Mouse (Mus musculus) embryonic facial prominence, embryonic 14.5 days (tissue): ENCODE measurements around the gene Slc16a3. TPM values are rescaled to one million over a fixed set of nuclear protein-coding genes. Genes with fewer than 3 reads are reported as not detected.

Experiments
- ATAC-seq: fragments of 200-750 bp; cut with Nextera tagmentation; 2 replicates; pipeline ENCODE4 v1.8.0; 2017; ENCODE audit warnings: low read depth, moderate number of reproducible peaks, moderate TSS enrichment
- DNase-seq: peaks from one replicate; pipeline ENCODE4 v3.0.0-alpha.2; 2015; ENCODE audit warnings: low spot score
- H3K27ac ChIP-seq: fragments of 300-500 bp; sonication (generic); replicated peaks from 2 replicates; pipeline ENCODE4 v1.5.1; 2014; ENCODE audit warnings: low read depth, mild to moderate bottlenecking, low read length, moderate library complexity
- H3K27me3 ChIP-seq: fragments of 300-500 bp; sonication (generic); replicated peaks from 2 replicates; pipeline ENCODE4 v1.6.1; 2014; ENCODE audit warnings: low read length; ENCODE audit not compliant: control insufficient read depth, insufficient read depth
- H3K36me3 ChIP-seq: fragments of 300-500 bp; sonication (generic); 2 replicates; pipeline ENCODE4 v1.6.1; 2014; ENCODE audit warnings: low read length, mixed read lengths; ENCODE audit not compliant: control insufficient read depth, insufficient read depth
- H3K4me1 ChIP-seq: fragments of 300-500 bp; sonication (generic); 2 replicates; pipeline ENCODE4 v1.6.1; 2014; ENCODE audit warnings: antibody characterized with exemption, low read length; ENCODE audit not compliant: control insufficient read depth, insufficient read depth
- H3K4me2 ChIP-seq: fragments of 300-500 bp; sonication (generic); 2 replicates; pipeline ENCODE4 v1.6.1; 2014; ENCODE audit warnings: low read depth, mild to moderate bottlenecking, low read length, moderate library complexity, mixed read lengths
- H3K4me3 ChIP-seq: fragments of 300-500 bp; sonication (generic); 2 replicates; pipeline ENCODE4 v1.5.1; 2014; ENCODE audit warnings: low read depth, mild to moderate bottlenecking, low read length
- H3K9ac ChIP-seq: fragments of 300-500 bp; sonication (generic); 2 replicates; pipeline ENCODE4 v1.6.1; 2014; ENCODE audit warnings: low read depth, mild to moderate bottlenecking, low read length, moderate library complexity, mixed read lengths
- H3K9me3 ChIP-seq: fragments of 300-500 bp; sonication (generic); 2 replicates; pipeline ENCODE4 v1.6.1; 2016; ENCODE audit warnings: low read length; ENCODE audit not compliant: control insufficient read depth
- WGBS: fragments of 180-500 bp; shearing (Covaris S2); extraction: QIAGEN DNeasy Blood & Tissue Kit; methylation state at CpG from one replicate; pipeline ENCODE4 v1.1.7; 2014; 5-methylcytosine and 5-hydroxymethylcytosine counted together
- polyA plus RNA-seq: library from polyadenylated mRNA; unstranded; fragments of >200 nt; fragmentation: Nextera tagmentation; extraction: Ambion mirVana; gene quantifications from 2 replicates; pipeline ENCODE4 v1.2.1, GENCODE M21; 2014

Gene Slc16a3
- polyA plus RNA-seq, 1 experiment from 2014 or later: 35.2 TPM

- no peaks in the 10 kb centered on the region for H3K9me3 ChIP-seq
- 15% methylated on average over 1 of the region's 1 CpGs for WGBS
- peak overlapping the region; percentile 100 for H3K4me3 ChIP-seq
- H3K4me2 ChIP-seq: peak overlapping the region; percentile 89
- no peak for DNase-seq
- H3K4me1 ChIP-seq: peaks cover 33% of the 10 kb centered on the region
- ATAC-seq: no peak
- H3K9ac ChIP-seq: peak overlapping the region; percentile 100
- H3K27me3 ChIP-seq: no peaks in the 10 kb centered on the region
- 0 out of 2 replicates have a peak overlapping the region, but pooled peaks have one; percentile 96 for H3K27ac ChIP-seq
- peaks cover 28% of the 10 kb centered on the region for H3K36me3 ChIP-seq
These were observed 41.2 kb downstream of the Slc16a3 start for GRCm38 (mm10) chr11:120989523-120989922.

DNA sequence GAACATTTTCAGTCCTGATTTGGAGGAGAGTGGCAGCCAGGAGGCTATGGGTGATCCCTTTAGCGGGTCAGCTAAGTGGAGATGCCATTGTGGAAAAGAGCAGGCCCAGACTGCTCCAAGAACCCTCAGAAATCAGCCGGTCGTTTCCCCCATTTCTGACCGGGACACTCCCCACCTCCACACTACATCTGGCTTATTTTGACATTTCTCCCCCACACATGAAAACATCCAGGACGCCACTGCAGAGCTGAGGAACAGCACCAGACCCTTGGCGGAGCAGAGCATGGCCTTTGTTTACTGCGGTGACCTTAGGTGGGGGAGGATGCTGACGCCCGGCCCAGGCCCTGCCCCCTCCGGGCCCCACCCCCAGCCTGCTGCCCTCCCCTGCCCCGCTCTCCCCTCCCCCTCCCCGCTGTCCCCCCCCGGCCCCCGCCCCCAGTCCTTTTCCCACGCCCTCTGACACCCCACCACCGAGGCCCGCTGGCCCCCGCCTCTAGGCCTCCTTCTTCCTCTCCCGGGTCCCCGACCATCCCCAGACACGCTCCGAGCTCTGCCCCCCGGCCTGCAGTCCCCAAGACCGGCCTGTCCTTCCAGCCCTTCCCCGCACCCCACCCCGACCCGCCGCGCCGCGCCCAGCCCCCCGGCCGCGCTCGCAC lies 42.0 kb downstream of the Slc16a3 start:
- peaks cover 22% of the 10 kb centered on the region for H3K36me3 ChIP-seq
- H3K27ac ChIP-seq: peak overlapping the region; percentile 96
- H3K27me3 ChIP-seq: no peaks in the 10 kb centered on the region
- ATAC-seq (peak; percentile 34), DNase-seq (peak; percentile 36)
- H3K4me3 ChIP-seq: peak overlapping the region; percentile 100
- H3K9me3 ChIP-seq: no peaks in the 10 kb centered on the region
- peak overlapping the region; percentile 89 for H3K4me2 ChIP-seq
- WGBS: 2% methylated on average over 11 of the region's 35 CpGs
- H3K9ac ChIP-seq: peak overlapping the region; percentile 100
- H3K4me1 ChIP-seq: peaks cover 33% of the 10 kb centered on the region

GRCm38 (mm10) chr11:120990951-120991526 lies 42.8 kb downstream of the Slc16a3 start, which contains the start of gene Csnk1d:
Gene Csnk1d, minus strand, starts transcription at chr11:120991330.
- peak within 1 kb of the TSS; percentile 89 for H3K4me2 ChIP-seq

DNA sequence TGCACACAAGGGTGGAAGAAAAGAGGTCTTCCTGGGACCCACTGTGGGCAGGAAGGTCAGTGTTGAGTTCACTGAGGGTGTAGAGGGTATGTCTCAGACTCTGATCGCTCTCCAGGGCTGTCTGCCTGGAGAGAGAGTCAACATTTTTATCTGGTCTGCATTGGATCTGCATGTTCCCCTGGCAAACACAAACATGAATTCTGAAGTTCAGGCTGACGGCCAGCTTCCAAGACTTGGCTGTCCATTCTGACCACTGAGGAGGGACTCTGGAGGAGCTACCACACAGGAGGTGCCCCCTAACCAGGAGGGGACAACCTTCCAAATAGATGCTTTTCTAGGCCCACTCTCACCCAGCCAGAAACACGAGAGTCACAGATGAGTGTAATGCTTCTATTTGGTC lies 43.5 kb downstream of the Slc16a3 start:
- peak overlapping the region; percentile 89 for H3K4me2 ChIP-seq
- peak overlapping the region; percentile 100 for H3K9ac ChIP-seq
- H3K27ac ChIP-seq: peak overlapping the region; percentile 41
- H3K27me3 ChIP-seq: no peaks in the 10 kb centered on the region
- 58% methylated on average over 3 of the region's 3 CpGs for WGBS
- peak overlapping the region; percentile 100 for H3K4me3 ChIP-seq
- H3K9me3 ChIP-seq: no peaks in the 10 kb centered on the region
- DNase-seq: no peak
- ATAC-seq: no peak
- peaks cover 33% of the 10 kb centered on the region for H3K4me1 ChIP-seq
- H3K36me3 ChIP-seq: peaks cover 9% of the 10 kb centered on the region; the same call in 1 of the 2 replicates

More at GRCm38 (mm10) chr11:120990951-120991526, 42.8 kb downstream of the Slc16a3 start, which contains the start of gene Csnk1d:
- Histone ChIP-seq H3K27ac (peak within 1 kb of the TSS; percentile 96), H3K4me3 (peak within 1 kb of the TSS; percentile 100), H3K27me3 (no peaks in the 10 kb centered on the region), H3K9me3 (no peaks in the 10 kb centered on the region), H3K9ac (peak within 1 kb of the TSS; percentile 100), H3K4me1 (peaks cover 33% of the 10 kb centered on the region), H3K36me3 (peaks cover 14% of the 10 kb centered on the region)
- DNase-seq (peak; percentile 96), ATAC-seq (peak; percentile 89)
- 0% methylated on average over 21 of the region's 59 CpGs for WGBS

DNA sequence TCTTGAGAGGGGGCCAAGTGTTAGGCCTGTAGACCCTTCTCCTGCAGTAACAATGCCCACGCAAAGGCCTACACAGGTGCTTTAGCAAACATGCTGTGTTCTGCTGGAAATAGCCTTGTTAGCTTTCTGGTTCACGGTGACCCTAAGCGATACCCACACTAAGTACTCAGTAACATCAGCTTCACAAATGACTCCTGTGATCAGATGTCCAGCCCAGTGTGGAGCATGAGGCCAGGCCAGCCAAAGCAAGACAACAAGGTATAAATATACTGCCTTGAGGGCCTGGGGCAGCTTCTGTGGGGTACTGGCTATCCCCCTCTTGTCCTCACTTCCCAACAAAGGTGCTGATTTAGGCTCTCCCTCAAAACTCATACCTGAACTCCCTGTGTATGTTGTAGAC lies 44.8 kb downstream of the Slc16a3 start:
- Histone ChIP-seq H3K9me3 (no peaks in the 10 kb centered on the region), H3K9ac (no peak overlapping the region), H3K4me2 (no peak overlapping the region), H3K27ac (no peak overlapping the region), H3K36me3 (0 out of 2 replicates have a peak, but pooled peaks cover 10% of the 10 kb centered on the region), H3K4me3 (no peak overlapping the region), H3K4me1 (peaks cover 29% of the 10 kb centered on the region), H3K27me3 (no peaks in the 10 kb centered on the region)
- ATAC-seq (no peak), DNase-seq (no peak)
- 95% methylated on average over 3 of the region's 3 CpGs for whole genome bisulfite sequencing

- H3K4me2 ChIP-seq: no peak overlapping the region
- no peak for ATAC-seq
- peaks cover 25% of the 10 kb centered on the region for H3K4me1 ChIP-seq
- 0 out of 2 replicates have a peak, but pooled peaks cover 8% of the 10 kb centered on the region for H3K36me3 ChIP-seq
- H3K9me3 ChIP-seq: no peaks in the 10 kb centered on the region
- no peak overlapping the region for H3K9ac ChIP-seq
- no peak for DNase-seq
- no peak overlapping the region for H3K27ac ChIP-seq
- WGBS: 75% methylated on average over 5 of the region's 5 CpGs
- no peak overlapping the region for H3K4me3 ChIP-seq
- H3K27me3 ChIP-seq: no peaks in the 10 kb centered on the region
These were observed 45.3 kb downstream of the Slc16a3 start for GRCm38 (mm10) chr11:120993586-120993985.

- Histone ChIP-seq H3K4me3 (no peak overlapping the region), H3K27me3 (no peaks in the 10 kb centered on the region), H3K27ac (no peak overlapping the region), H3K4me2 (no peak overlapping the region), H3K36me3 (0 out of 2 replicates have a peak, but pooled peaks cover 5% of the 10 kb centered on the region), H3K9me3 (no peaks in the 10 kb centered on the region), H3K9ac (no peak overlapping the region), H3K4me1 (peaks cover 14% of the 10 kb centered on the region)
- WGBS: 71% methylated on average over 6 of the region's 6 CpGs
- DNase-seq (no peak), ATAC-seq (no peak)
These were observed 46.5 kb downstream of the Slc16a3 start for GRCm38 (mm10) chr11:120994741-120995140.

GRCm38 (mm10) chr11:121001966-121002365 lies 53.7 kb downstream of the Slc16a3 start:
- H3K9me3 ChIP-seq: no peaks in the 10 kb centered on the region
- H3K27me3 ChIP-seq: no peaks in the 10 kb centered on the region
- 0 out of 2 replicates have a peak, but pooled peaks cover under 1% of the 10 kb centered on the region for H3K36me3 ChIP-seq
- WGBS: 41% methylated on average over 4 of the region's 4 CpGs
- H3K4me3 ChIP-seq: no peak overlapping the region
- no peak overlapping the region for H3K4me2 ChIP-seq
- peak; percentile 57 for DNase-seq
- no peak overlapping the region for H3K9ac ChIP-seq
- peaks cover 3% of the 10 kb centered on the region; the same call in 1 of the 2 replicates for H3K4me1 ChIP-seq
- ATAC-seq: no peak
- no peak overlapping the region for H3K27ac ChIP-seq
